Mouse (Mus musculus) bone marrow macrophage, adult 2 months (primary cell): ENCODE data around the gene Cpne4. TPM values are rescaled to one million over a fixed set of nuclear protein-coding genes. Genes with fewer than 3 reads are reported as not detected.

Experiments
- H3K27ac ChIP-seq: 2 replicates; pipeline ENCODE4 v1.5.1; 2012; ENCODE audit warnings: low read depth, low read length; ENCODE audit not compliant: insufficient read depth
- H3K4me1 ChIP-seq: 2 replicates; pipeline ENCODE4 v1.6.1; 2012; ENCODE audit warnings: low read length; ENCODE audit not compliant: control insufficient read depth, insufficient read depth
- H3K4me3 ChIP-seq: 2 replicates; pipeline ENCODE4 v1.5.1; 2012; ENCODE audit warnings: mild to moderate bottlenecking, low read length, moderate library complexity; ENCODE audit not compliant: insufficient read depth
- CTCF ChIP-seq: IDR thresholded peaks from 2 replicates; pipeline ENCODE4 v1.5.1; 2012; ENCODE audit warnings: low read depth, mild to moderate bottlenecking, low read length, moderate library complexity
- POLR2A ChIP-seq: IDR thresholded peaks from 2 replicates; pipeline ENCODE4 v1.6.1; 2012; ENCODE audit warnings: mild to moderate bottlenecking, low read depth, low read length, borderline replicate concordance
- polyA plus RNA-seq: library from polyadenylated mRNA; stranded (reverse); fragments of >200 nt; gene quantifications from 2 replicates; pipeline ENCODE4 v1.2.4, GENCODE M21; 2012; ENCODE audit not compliant: missing spikeins, insufficient read depth, insufficient read length

Gene Cpne4
- polyA plus RNA-seq, result not detected in 2 replicates

- Histone ChIP-seq H3K27ac (no peak within 1 kb of the TSS), H3K4me1 (no peaks in the 10 kb centered on the region), H3K4me3 (no peak within 1 kb of the TSS)
- TF ChIP-seq POLR2A (no peak), CTCF (no peak)
Observed at GRCm38 (mm10) chr9:104546986-104547385, at the start of gene Cpne4. TSS of gene Cpne4 (plus strand) at chr9:104547286.

GRCm38 (mm10) chr9:104515187-104515586 is 31.9 kb upstream of the Cpne4 start:
- TF ChIP-seq POLR2A, result no peak
- no peak for TF ChIP-seq CTCF
- Histone ChIP-seq H3K27ac (no peak overlapping the region), H3K4me1 (no peaks in the 10 kb centered on the region), H3K4me3 (no peak overlapping the region)

- Histone ChIP-seq H3K4me1 (no peaks in the 10 kb centered on the region), H3K4me3 (no peak overlapping the region), H3K27ac (no peak overlapping the region)
- TF ChIP-seq POLR2A (no peak), CTCF (peak; percentile 48)
Observed at GRCm38 (mm10) chr9:104535508-104535907, 11.6 kb upstream of the Cpne4 start.

- Histone ChIP-seq H3K4me3 (no peak overlapping the region), H3K27ac (no peak overlapping the region), H3K4me1 (no peaks in the 10 kb centered on the region)
- TF ChIP-seq CTCF, result no peak
- TF ChIP-seq POLR2A, result no peak
Observed at GRCm38 (mm10) chr9:104565815-104566214, 18.7 kb downstream of the Cpne4 start.

GRCm38 (mm10) chr9:104566468-104566867 is 19.4 kb downstream of the Cpne4 start:
- Histone ChIP-seq H3K4me3 (no peak overlapping the region), H3K27ac (no peak overlapping the region), H3K4me1 (no peaks in the 10 kb centered on the region)
- TF ChIP-seq POLR2A (no peak), CTCF (no peak)

GRCm38 (mm10) chr9:104567096-104567495 is 20.0 kb downstream of the Cpne4 start:
- TF ChIP-seq POLR2A, result no peak
- TF ChIP-seq CTCF, result no peak
- H3K4me3 ChIP-seq, result no peak overlapping the region
- no peak overlapping the region for H3K27ac ChIP-seq
- H3K4me1 ChIP-seq, result no peaks in the 10 kb centered on the region

GRCm38 (mm10) chr9:104569480-104570167 is 22.5 kb downstream of the Cpne4 start:
- H3K27ac ChIP-seq, result no peak overlapping the region
- H3K4me1 ChIP-seq, result no peaks in the 10 kb centered on the region
- TF ChIP-seq POLR2A, result no peak
- no peak; the same call in 1 of the 2 replicates for TF ChIP-seq CTCF
- no peak overlapping the region for H3K4me3 ChIP-seq

- no peaks in the 10 kb centered on the region for H3K4me1 ChIP-seq
- H3K4me3 ChIP-seq, result no peak overlapping the region
- no peak for TF ChIP-seq POLR2A
- TF ChIP-seq CTCF, result no peak
- no peak overlapping the region for H3K27ac ChIP-seq
Observed at GRCm38 (mm10) chr9:104572856-104573255, 25.8 kb downstream of the Cpne4 start.

GRCm38 (mm10) chr9:104574476-104574875 is 27.4 kb downstream of the Cpne4 start:
- H3K27ac ChIP-seq, result no peak overlapping the region
- TF ChIP-seq CTCF (peak; percentile 63), POLR2A (no peak)
- no peaks in the 10 kb centered on the region for H3K4me1 ChIP-seq
- no peak overlapping the region for H3K4me3 ChIP-seq

- no peak overlapping the region for H3K4me3 ChIP-seq
- TF ChIP-seq POLR2A, result no peak
- no peak for TF ChIP-seq CTCF
- H3K4me1 ChIP-seq, result no peaks in the 10 kb centered on the region
- no peak overlapping the region for H3K27ac ChIP-seq
Observed at GRCm38 (mm10) chr9:104581921-104582624, 35.0 kb downstream of the Cpne4 start.
